Mouse (Mus musculus) lung, embryonic 16.5 days (tissue): ENCODE measurements around the gene Os9. TPM values are rescaled to one million over a fixed set of nuclear protein-coding genes. Genes with fewer than 3 reads are reported as not detected.
"Not testable (repeated sequence)": the region's sequence is repeated elsewhere in the genome, so short reads cannot be mapped to it uniquely, and the experiment has no call there.

Experiments
- ATAC-seq: fragments of 200-750 bp; cut with Nextera tagmentation; 2 replicates; pipeline ENCODE4 v1.8.0; 2017; ENCODE audit warnings: low read depth, mild to moderate bottlenecking, moderate library complexity
- H3K27ac ChIP-seq: fragments of 300-500 bp; sonication (generic); 2 replicates; pipeline ENCODE4 v1.5.1; 2014; ENCODE audit warnings: mild to moderate bottlenecking, control low read depth, low read length
- H3K27me3 ChIP-seq: fragments of 300-500 bp; sonication (generic); 2 replicates; pipeline ENCODE4 v1.6.1; 2014; ENCODE audit warnings: low read depth, low read length, mixed read lengths; ENCODE audit not compliant: control insufficient read depth, insufficient read depth
- H3K36me3 ChIP-seq: fragments of 300-500 bp; sonication (generic); 2 replicates; pipeline ENCODE4 v1.6.1; 2014; ENCODE audit warnings: low read length; ENCODE audit not compliant: control insufficient read depth, insufficient read depth
- H3K4me1 ChIP-seq: fragments of 300-500 bp; sonication (generic); replicated peaks from 2 replicates; pipeline ENCODE4 v1.6.1; 2014; ENCODE audit warnings: low read length, mixed read lengths; ENCODE audit not compliant: control insufficient read depth, insufficient read depth
- H3K4me2 ChIP-seq: fragments of 300-500 bp; sonication (generic); 2 replicates; pipeline ENCODE4 v1.6.1; 2014; ENCODE audit warnings: low read depth, low read length, control low read depth
- H3K4me3 ChIP-seq: fragments of 300-500 bp; sonication (generic); 2 replicates; pipeline ENCODE4 v1.5.1; 2014; ENCODE audit warnings: mild to moderate bottlenecking, low read length, control low read depth
- H3K9ac ChIP-seq: fragments of 300-500 bp; sonication (generic); 2 replicates; pipeline ENCODE4 v1.6.1; 2014; ENCODE audit warnings: low read length, control low read depth
- H3K9me3 ChIP-seq: fragments of 300-500 bp; sonication (generic); 2 replicates; pipeline ENCODE4 v1.6.1; 2016; ENCODE audit warnings: low read length; ENCODE audit not compliant: control insufficient read depth
- WGBS: fragments of 180-500 bp; shearing (Covaris S2); extraction: QIAGEN DNeasy Blood & Tissue Kit; methylation state at CpG from one replicate; pipeline ENCODE4 v1.1.7; 2014; 5-methylcytosine and 5-hydroxymethylcytosine counted together
- polyA plus RNA-seq: library from polyadenylated mRNA; unstranded; fragments of >200 nt; fragmentation: Nextera tagmentation; extraction: Ambion mirVana; gene quantifications from 2 replicates; pipeline ENCODE4 v1.2.1, GENCODE M21; 2015

Os9 gene
- polyA plus RNA-seq, 1 experiment from 2014 or later, result 111 TPM

DNA sequence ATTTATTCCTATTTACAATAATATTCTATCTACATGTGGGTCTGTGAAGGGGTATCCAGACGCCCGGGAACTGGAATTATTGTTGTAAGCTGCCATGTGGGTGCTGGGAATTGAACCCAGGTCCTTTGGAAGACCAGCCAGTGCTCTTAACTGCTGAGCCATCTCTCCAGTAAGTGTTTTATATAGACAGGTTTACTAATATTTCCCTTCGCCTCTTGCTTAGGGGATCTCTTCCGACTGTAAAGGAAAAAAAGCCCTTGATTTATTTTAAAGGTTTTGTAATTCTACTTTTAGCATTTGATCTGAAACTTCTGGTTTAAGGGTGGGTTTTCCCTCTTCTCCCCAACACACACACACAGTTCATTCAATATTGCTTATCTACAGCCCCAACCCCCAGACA is 43.3 kb upstream of the Os9 start:
- no peak for ATAC-seq
- H3K27me3 ChIP-seq, result peaks cover 45% of the 10 kb centered on the region
- H3K27ac ChIP-seq, result no peak overlapping the region
- H3K4me3 ChIP-seq, result no peak overlapping the region
- no peaks in the 10 kb centered on the region for H3K9me3 ChIP-seq
- peaks cover 17% of the 10 kb centered on the region for H3K4me1 ChIP-seq
- H3K4me2 ChIP-seq, result no peak overlapping the region
- H3K9ac ChIP-seq, result no peak overlapping the region
- H3K36me3 ChIP-seq, result no peaks in the 10 kb centered on the region
- 86% methylated on average over 4 of the region's 4 CpGs for WGBS

DNA sequence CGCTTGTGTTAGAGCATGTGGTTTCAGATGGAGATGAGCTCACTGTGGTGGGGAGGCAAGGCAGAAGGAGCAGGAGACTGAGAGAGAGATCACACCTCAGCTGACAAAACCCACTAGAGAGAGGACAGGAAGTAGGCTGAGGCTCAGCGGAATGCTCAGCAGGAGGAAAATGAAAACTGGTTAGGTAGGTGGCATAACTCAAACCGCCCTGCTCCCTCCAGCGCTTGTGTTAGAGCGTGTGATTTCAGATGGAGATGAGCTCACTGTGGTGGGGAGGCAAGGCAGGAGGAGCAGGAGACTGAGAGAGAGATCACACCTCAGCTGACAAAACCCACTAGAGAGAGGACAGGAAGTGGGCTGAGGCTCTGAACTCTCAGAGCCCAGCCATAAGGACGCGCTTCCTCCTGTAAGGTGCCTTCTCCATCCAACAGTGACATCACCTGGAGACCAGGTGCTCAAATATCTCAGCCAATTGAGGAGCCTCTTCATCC is 41.9 kb upstream of the Os9 start:
- peaks cover 37% of the 10 kb centered on the region for H3K27me3 ChIP-seq
- not testable (repeated sequence) for H3K4me3 ChIP-seq, H3K36me3 ChIP-seq, ATAC-seq, H3K9ac ChIP-seq, H3K27ac ChIP-seq, H3K9me3 ChIP-seq, H3K4me2 ChIP-seq
- WGBS, result 36% methylated on average over 7 of the region's 7 CpGs
- H3K4me1 ChIP-seq, result peaks cover 17% of the 10 kb centered on the region

DNA sequence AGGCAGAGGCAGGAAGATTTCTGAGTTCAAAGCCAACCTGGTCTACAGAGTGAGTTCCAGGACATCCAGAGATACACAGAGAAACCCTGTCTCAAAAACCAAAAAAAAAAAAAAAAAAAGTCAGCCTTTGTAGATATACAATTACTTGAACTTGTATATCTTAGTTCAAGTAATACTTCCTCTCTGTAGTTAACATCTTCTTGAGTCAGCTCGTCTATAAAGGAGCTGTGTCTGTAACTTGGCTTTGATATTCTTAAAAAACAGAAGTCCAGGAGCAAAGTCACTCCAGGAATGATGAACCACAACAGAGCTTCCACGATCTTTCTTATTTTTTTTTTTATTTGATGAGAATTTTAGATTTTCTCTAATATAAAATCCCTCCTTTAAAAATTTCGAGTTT is 39.8 kb upstream of the Os9 start:
- Histone ChIP-seq H3K4me2 (no peak overlapping the region), H3K27me3 (peaks cover 16% of the 10 kb centered on the region), H3K4me3 (no peak overlapping the region), H3K9me3 (no peaks in the 10 kb centered on the region), H3K9ac (no peak overlapping the region), H3K36me3 (no peaks in the 10 kb centered on the region), H3K4me1 (peaks cover 8% of the 10 kb centered on the region), H3K27ac (no peak overlapping the region)
- WGBS, result 50% methylated on average over 3 of the region's 3 CpGs
- no peak for ATAC-seq

DNA sequence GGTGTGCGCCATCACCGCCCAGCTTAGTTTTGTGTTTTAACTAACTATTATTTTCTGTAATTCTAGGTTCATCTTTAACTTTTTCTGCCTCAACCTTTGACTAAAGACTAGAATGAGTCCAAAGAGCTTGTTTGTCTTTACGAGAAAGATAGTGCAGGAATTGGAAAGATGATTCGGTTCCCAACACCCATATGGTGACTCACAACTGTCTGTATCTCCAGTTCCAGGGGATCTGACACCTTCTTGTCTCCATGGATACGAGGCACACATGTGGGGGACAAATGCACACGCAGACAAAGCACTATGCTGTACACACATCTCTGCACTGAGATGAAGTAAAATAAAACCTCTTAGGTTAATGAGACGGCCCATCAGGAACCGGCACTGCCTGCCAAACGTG is 39.1 kb upstream of the Os9 start:
- H3K27me3 ChIP-seq, result peaks cover 10% of the 10 kb centered on the region
- H3K4me2 ChIP-seq, result no peak overlapping the region
- 0 out of 2 replicates have a peak, but pooled peaks cover 2% of the 10 kb centered on the region for H3K4me1 ChIP-seq
- no peaks in the 10 kb centered on the region for H3K36me3 ChIP-seq
- no peak overlapping the region for H3K27ac ChIP-seq
- H3K4me3 ChIP-seq, result no peak overlapping the region
- WGBS, result 76% methylated on average over 9 of the region's 9 CpGs
- no peaks in the 10 kb centered on the region for H3K9me3 ChIP-seq
- ATAC-seq, result no peak
- no peak overlapping the region for H3K9ac ChIP-seq

DNA sequence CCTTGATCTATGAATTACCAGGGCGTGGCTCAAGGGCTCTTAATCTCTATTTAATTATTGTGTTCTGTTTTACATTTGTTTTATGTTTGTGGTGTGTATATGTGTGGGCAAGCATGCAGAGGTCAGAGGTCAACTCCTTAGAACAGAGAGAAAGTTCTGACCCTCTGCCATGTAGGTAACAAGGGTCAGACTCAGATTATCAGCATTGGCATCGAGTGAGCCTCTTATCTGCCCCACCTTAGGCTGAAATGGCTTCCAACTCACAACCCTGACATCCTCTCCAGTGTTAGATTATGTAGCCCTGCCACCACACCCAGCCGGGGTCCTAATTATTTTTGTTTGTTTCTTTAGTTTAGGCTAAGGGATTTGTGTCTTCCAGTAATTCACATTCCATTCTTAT is 37.5 kb upstream of the Os9 start:
- 57% methylated on average over 3 of the region's 3 CpGs for WGBS
- Histone ChIP-seq H3K36me3 (no peaks in the 10 kb centered on the region), H3K27me3 (peaks cover 5% of the 10 kb centered on the region), H3K9ac (no peak overlapping the region), H3K9me3 (no peaks in the 10 kb centered on the region), H3K4me2 (no peak overlapping the region), H3K27ac (no peak overlapping the region), H3K4me3 (no peak overlapping the region), H3K4me1 (no peaks in the 10 kb centered on the region)
- ATAC-seq, result no peak

DNA sequence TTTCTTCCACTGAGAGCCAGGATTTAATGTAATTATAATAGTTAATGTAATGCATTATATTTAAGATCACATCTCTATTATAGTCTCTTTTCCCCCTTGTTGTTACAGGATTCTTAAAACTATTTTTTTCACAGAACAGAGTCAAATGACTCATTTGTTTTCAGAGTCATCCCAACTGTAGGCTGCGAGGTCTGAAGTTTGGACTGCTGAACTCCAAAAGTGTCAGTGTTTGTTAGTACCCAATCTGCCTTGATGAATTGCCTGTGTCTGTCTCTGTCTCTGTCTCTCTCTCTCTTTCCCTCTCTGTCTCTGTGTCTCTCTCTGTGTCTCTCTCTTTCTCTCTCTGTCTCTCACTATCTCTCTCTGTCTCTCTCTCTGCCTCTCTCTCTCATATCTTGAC is 35.6 kb upstream of the Os9 start:
- no peaks in the 10 kb centered on the region for H3K4me1 ChIP-seq
- H3K9me3 ChIP-seq, result no peaks in the 10 kb centered on the region; the same call in 1 of the 2 replicates
- no peaks in the 10 kb centered on the region for H3K27me3 ChIP-seq
- no peak overlapping the region for H3K27ac ChIP-seq
- H3K4me2 ChIP-seq, result no peak overlapping the region
- H3K36me3 ChIP-seq, result no peaks in the 10 kb centered on the region
- no peak overlapping the region for H3K9ac ChIP-seq
- WGBS, result 54% methylated on average over 1 of the region's 1 CpGs
- H3K4me3 ChIP-seq, result no peak overlapping the region
- ATAC-seq, result no peak

DNA sequence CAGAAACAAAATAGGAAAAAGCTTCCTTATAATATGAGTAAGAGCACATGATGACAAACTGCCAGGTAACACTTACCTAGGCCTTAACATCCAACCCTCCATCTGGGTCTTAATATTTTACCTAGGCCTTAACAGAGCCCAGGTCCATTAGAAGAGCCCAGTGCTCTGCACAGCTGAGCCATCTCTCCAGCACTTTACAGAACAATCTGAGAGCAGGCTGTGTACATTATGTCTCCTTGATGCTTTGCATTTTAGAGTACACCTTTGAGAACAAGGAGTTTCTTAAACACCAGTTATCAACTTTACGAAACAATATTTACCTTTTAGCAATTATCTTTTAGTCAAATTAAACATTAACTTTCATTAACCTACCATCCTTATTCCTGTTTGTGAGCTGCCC is 35.2 kb upstream of the Os9 start:
- Histone ChIP-seq H3K36me3 (no peaks in the 10 kb centered on the region), H3K9ac (no peak overlapping the region), H3K4me2 (no peak overlapping the region), H3K27ac (no peak overlapping the region), H3K4me3 (no peak overlapping the region), H3K9me3 (no peaks in the 10 kb centered on the region; the same call in 1 of the 2 replicates), H3K4me1 (no peaks in the 10 kb centered on the region), H3K27me3 (no peaks in the 10 kb centered on the region)
- no peak for ATAC-seq
- WGBS, result 37% methylated on average over 1 of the region's 1 CpGs

DNA sequence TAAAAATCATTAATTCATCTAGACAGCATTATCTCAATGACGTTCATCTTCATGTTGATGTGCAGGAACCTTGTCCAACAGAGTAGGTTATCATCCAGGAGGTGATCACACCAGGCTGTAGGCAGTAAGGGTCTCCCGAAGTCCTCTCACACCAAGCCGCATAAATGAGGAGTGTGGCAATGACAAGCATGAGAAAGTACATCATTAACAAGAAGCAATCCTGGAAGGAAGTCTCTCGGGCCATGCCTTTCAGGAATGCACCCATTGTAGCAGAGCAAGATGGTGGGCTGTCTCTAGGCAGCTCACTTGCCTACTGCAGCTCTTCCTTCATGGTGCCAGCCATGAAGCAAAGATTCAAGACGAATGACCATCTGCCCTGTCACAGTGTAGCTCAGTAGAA is 33.7 kb upstream of the Os9 start:
- Histone ChIP-seq H3K4me3 (no peak overlapping the region), H3K4me2 (no peak overlapping the region), H3K4me1 (no peaks in the 10 kb centered on the region), H3K9me3 (no peaks in the 10 kb centered on the region; the same call in 1 of the 2 replicates), H3K36me3 (no peaks in the 10 kb centered on the region), H3K27ac (no peak overlapping the region), H3K9ac (no peak overlapping the region), H3K27me3 (no peaks in the 10 kb centered on the region)
- ATAC-seq, result no peak
- 85% methylated on average over 5 of the region's 5 CpGs for WGBS

DNA sequence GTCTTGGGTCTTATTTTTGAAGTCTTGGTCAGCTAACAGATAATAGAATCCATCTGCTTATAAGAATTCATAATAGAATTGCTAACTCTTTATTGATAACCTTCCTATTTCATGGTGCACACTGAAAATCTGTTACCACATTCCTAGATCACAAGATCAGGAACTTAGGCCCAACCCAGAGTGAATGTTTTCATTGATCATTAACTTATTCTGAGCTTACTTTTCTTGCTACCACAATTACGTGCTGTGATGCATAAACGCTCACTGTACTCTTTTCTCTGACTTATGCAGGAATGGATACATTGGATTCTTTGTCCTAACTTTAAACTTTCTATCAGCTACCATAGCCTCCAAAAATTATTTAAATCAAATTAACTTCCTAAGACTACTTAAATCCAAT is 33.3 kb upstream of the Os9 start:
- H3K9me3 ChIP-seq, result no peaks in the 10 kb centered on the region; the same call in 1 of the 2 replicates
- no peak for ATAC-seq
- WGBS, result 83% methylated on average over 2 of the region's 2 CpGs
- no peaks in the 10 kb centered on the region for H3K27me3 ChIP-seq
- no peaks in the 10 kb centered on the region for H3K36me3 ChIP-seq
- no peaks in the 10 kb centered on the region for H3K4me1 ChIP-seq
- H3K9ac ChIP-seq, result no peak overlapping the region
- no peak overlapping the region for H3K4me2 ChIP-seq
- no peak overlapping the region for H3K4me3 ChIP-seq
- H3K27ac ChIP-seq, result no peak overlapping the region

DNA sequence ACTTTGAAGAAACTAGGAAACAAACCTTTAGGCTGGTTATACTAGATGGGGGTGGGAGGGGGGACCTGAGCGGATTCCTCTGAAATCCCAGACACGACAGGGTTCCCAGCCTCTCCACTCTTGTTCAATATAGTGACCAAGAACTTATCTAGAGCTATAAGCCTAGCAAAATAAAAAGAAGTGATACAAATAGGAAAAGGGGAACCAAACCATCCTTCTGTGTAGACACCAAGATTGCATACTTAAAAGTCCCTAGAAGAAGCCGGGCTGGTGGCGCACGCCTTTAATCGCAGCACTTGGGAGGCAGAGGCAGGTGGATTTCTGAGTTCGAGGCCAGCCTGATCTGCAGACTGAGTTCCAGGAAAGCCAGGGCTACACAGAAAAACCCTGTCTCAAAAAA is 32.4 kb upstream of the Os9 start:
- H3K4me3 ChIP-seq, result no peak overlapping the region
- H3K4me1 ChIP-seq, result no peaks in the 10 kb centered on the region
- no peak for ATAC-seq
- H3K9ac ChIP-seq, result no peak overlapping the region
- H3K27ac ChIP-seq, result no peak overlapping the region
- 93% methylated on average over 7 of the region's 7 CpGs for WGBS
- H3K9me3 ChIP-seq, result no peaks in the 10 kb centered on the region; the same call in 1 of the 2 replicates
- H3K27me3 ChIP-seq, result no peaks in the 10 kb centered on the region
- H3K4me2 ChIP-seq, result no peak overlapping the region
- no peaks in the 10 kb centered on the region for H3K36me3 ChIP-seq
